Mouse (Mus musculus) erythroblast, embryonic 14.5 days (primary cell): ENCODE results near the gene Osm.

Source experiments
- GATA1 ChIP-seq: IDR thresholded peaks from 2 replicates; pipeline ENCODE4 v1.6.1; 2012; ENCODE audit warnings: low read length, inconsistent platforms, mixed read lengths
- TAL1 ChIP-seq: IDR thresholded peaks from 3 replicates; pipeline ENCODE4 v1.6.1; 2012; ENCODE audit warnings: low read length, inconsistent platforms, mixed read lengths

DNA sequence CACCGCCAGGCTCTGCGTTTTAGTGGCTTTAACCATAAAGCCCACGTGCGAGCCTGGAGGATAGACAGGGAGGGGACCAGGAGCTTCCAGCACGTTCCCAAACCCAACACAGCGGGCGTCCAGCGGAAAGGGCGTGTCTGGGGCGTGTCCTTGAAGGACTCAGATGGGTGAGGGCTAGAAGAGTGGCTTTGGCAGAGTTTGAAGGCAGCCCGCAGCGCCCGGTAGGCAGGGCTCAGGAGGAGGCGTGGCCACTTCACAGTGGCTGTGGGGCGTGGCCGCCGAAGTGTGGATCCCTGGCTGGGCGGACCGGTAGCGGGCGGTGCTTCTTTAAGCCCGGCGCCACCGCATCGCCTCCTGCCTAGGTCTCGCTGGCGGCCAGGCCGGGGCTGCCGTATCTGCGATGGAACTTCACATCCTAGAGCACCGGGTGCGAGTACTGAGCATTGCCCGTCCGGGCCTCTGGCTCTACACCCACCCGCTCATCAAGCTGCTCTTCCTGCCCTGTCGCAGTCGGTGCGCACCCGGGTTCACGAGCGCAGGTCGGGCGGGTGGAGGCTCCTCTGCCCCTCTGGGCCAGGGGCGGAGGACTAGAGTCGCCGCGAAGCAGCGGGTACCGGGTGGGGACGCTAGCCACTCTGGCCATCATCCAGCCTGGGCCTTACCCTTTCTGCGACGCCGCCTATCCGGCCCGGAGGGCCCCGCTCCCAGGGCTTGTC, 18.1 kb upstream of the Osm start, which contains the start of gene Castor1:
- TF ChIP-seq GATA1 = no peak
- no peak for TF ChIP-seq TAL1
